Mouse (Mus musculus): ENCODE results near the gene Gm11634. TPM values are rescaled to one million over a fixed set of nuclear protein-coding genes. Genes with fewer than 3 reads are reported as not detected.
A peak's percentile ranks its signal among the peaks of the same experiment; 100 is the strongest.

Gm11634 gene
- polyA plus RNA-seq, 1 experiment from 2014 or later: not detected

GRCm38 (mm10) chr11:101548526-101548925 is 50.5 kb downstream of the Gm11634 start:
- peaks cover 24% of the 10 kb centered on the region for H3K4me1 ChIP-seq
- no peak for ATAC-seq (replicated peaks)
- H3K9ac ChIP-seq (replicated peaks): no peak overlapping the region
- H3K36me3 ChIP-seq: no peaks in the 10 kb centered on the region
- no peaks in the 10 kb centered on the region for H3K9me3 ChIP-seq
- no peak overlapping the region for H3K4me3 ChIP-seq
- no peak overlapping the region for H3K4me2 ChIP-seq (replicated peaks)
- H3K27me3 ChIP-seq: no peaks in the 10 kb centered on the region
- H3K27ac ChIP-seq (replicated peaks): no peak overlapping the region

GRCm38 (mm10) chr11:101544132-101544531 is 54.9 kb downstream of the Gm11634 start:
- Histone ChIP-seq H3K27ac (replicated peaks) (no peak overlapping the region), H3K4me3 (no peak overlapping the region), H3K9me3 (no peaks in the 10 kb centered on the region), H3K4me2 (replicated peaks) (no peak overlapping the region), H3K27me3 (no peaks in the 10 kb centered on the region), H3K9ac (replicated peaks) (no peak overlapping the region), H3K4me1 (peaks cover 12% of the 10 kb centered on the region), H3K36me3 (no peaks in the 10 kb centered on the region)
- WGBS: 78% methylated on average over 1 of the region's 1 CpGs
- peak; percentile 71 for ATAC-seq (replicated peaks)

Other genes with a start within 250 kb of the Gm11634 start
- not detected in 2 replicates for gene G6pc, start 231.7 kb downstream of the Gm11634 start, polyA plus RNA-seq (2015; fragmentation: Nextera tagmentation; extraction: Ambion mirVana)
- 90.2 and 98.7 TPM in 2 replicates for gene Aarsd1, start 181.6 kb downstream of the Gm11634 start, polyA plus RNA-seq (2015; fragmentation: Nextera tagmentation; extraction: Ambion mirVana)
- 6.3 and 7.3 TPM in 2 replicates for gene Gm27029, start 174.5 kb downstream of the Gm11634 start, polyA plus RNA-seq (2015; fragmentation: Nextera tagmentation; extraction: Ambion mirVana)
- 31.7 and 32.2 TPM in 2 replicates for gene Rundc1, start 174.2 kb downstream of the Gm11634 start, polyA plus RNA-seq (2015; fragmentation: Nextera tagmentation; extraction: Ambion mirVana)
- gene Ptges3l, start 173.9 kb downstream of the Gm11634 start, polyA plus RNA-seq (2015; fragmentation: Nextera tagmentation; extraction: Ambion mirVana): 1.0 and 1.7 TPM in 2 replicates
- gene Rpl27, start 157.0 kb downstream of the Gm11634 start, polyA plus RNA-seq (2015; fragmentation: Nextera tagmentation; extraction: Ambion mirVana): 267 and 285 TPM in 2 replicates
- 2.4 and 3.2 TPM in 2 replicates for gene Ifi35, start 150.8 kb downstream of the Gm11634 start, polyA plus RNA-seq (2015; fragmentation: Nextera tagmentation; extraction: Ambion mirVana)
- gene Rnd2, start 134.3 kb downstream of the Gm11634 start, polyA plus RNA-seq (2015; fragmentation: Nextera tagmentation; extraction: Ambion mirVana): 121 and 142 TPM in 2 replicates
- gene Vat1, start 133.0 kb downstream of the Gm11634 start, polyA plus RNA-seq (2015; fragmentation: Nextera tagmentation; extraction: Ambion mirVana): 77.1 and 79.8 TPM in 2 replicates
- 5.6 and 7.1 TPM in 2 replicates for gene Brca1, start 47.3 kb downstream of the Gm11634 start, polyA plus RNA-seq (2015; fragmentation: Nextera tagmentation; extraction: Ambion mirVana)
- gene Nbr1, start 47.1 kb downstream of the Gm11634 start, polyA plus RNA-seq (2015; fragmentation: Nextera tagmentation; extraction: Ambion mirVana): 116 and 130 TPM in 2 replicates
- 2.0 and 2.3 TPM in 2 replicates for gene Tmem106a, start 17.0 kb downstream of the Gm11634 start, polyA plus RNA-seq (2015; fragmentation: Nextera tagmentation; extraction: Ambion mirVana)
- 31.0 and 34.6 TPM in 2 replicates for gene Rdm1, start 27.9 kb upstream of the Gm11634 start, polyA plus RNA-seq (2015; fragmentation: Nextera tagmentation; extraction: Ambion mirVana)
- gene Arl4d, start 66.3 kb upstream of the Gm11634 start, polyA plus RNA-seq (2015; fragmentation: Nextera tagmentation; extraction: Ambion mirVana): 45.8 TPM in 2 replicates
- 39.3 and 40.0 TPM in 2 replicates for gene Dhx8, start 133.7 kb upstream of the Gm11634 start, polyA plus RNA-seq (2015; fragmentation: Nextera tagmentation; extraction: Ambion mirVana)
- gene Etv4, start 186.1 kb upstream of the Gm11634 start, polyA plus RNA-seq (2015; fragmentation: Nextera tagmentation; extraction: Ambion mirVana): 5.7 and 6.1 TPM in 2 replicates

Measured in forebrain, embryonic 15.5 days (tissue).